Mouse (Mus musculus): Measurements from ENCODE around the gene Fggy. TPM values are rescaled to one million over a fixed set of nuclear protein-coding genes. Genes with fewer than 3 reads are reported as not detected.

Fggy gene
- polyA plus RNA-seq, 1 experiment from 2014 or later = 5.3 TPM

- Histone ChIP-seq H3K27me3 (ENCODE audit: control insufficient read depth, insufficient read depth, low read length) (no peaks in the 10 kb centered on the region), H3K9me3 (ENCODE audit: control insufficient read depth, low read length) (no peaks in the 10 kb centered on the region), H3K9ac (ENCODE audit: low read length) (no peak overlapping the region), H3K27ac (replicated peaks) (no peak overlapping the region), H3K4me2 (replicated peaks; ENCODE audit: low read depth) (no peak overlapping the region), H3K36me3 (ENCODE audit: control insufficient read depth, insufficient read depth, low read length) (no peaks in the 10 kb centered on the region), H3K4me3 (ENCODE audit: low read depth, low read length) (no peak overlapping the region), H3K4me1 (replicated peaks; ENCODE audit: control insufficient read depth, insufficient read depth) (0 out of 2 replicates have a peak, but pooled peaks cover 2% of the 10 kb centered on the region)
- ATAC-seq (ENCODE audit: low FRiP score, low TSS enrichment) (no peak), DNase-seq (ENCODE audit: low spot score) (no peak)
- TF ChIP-seq CTCF (IDR thresholded peaks at IDR 0.05; ENCODE audit: low read depth) (no peak), EP300 (optimal IDR thresholded peaks at IDR 0.05) (no peak)
Observed at GRCm38 (mm10) chr4:95847219-95847618, 289.9 kb downstream of the Fggy start.

- Histone ChIP-seq H3K27ac (replicated peaks) (no peak overlapping the region), H3K36me3 (ENCODE audit: control insufficient read depth, insufficient read depth, low read length) (no peaks in the 10 kb centered on the region), H3K4me1 (replicated peaks; ENCODE audit: control insufficient read depth, insufficient read depth) (0 out of 2 replicates have a peak, but pooled peaks cover 2% of the 10 kb centered on the region), H3K9ac (ENCODE audit: low read length) (no peak overlapping the region), H3K9me3 (ENCODE audit: control insufficient read depth, low read length) (no peaks in the 10 kb centered on the region), H3K27me3 (ENCODE audit: control insufficient read depth, insufficient read depth, low read length) (no peaks in the 10 kb centered on the region), H3K4me2 (replicated peaks; ENCODE audit: low read depth) (no peak overlapping the region), H3K4me3 (ENCODE audit: low read depth, low read length) (no peak overlapping the region)
- ATAC-seq (ENCODE audit: low FRiP score, low TSS enrichment) (no peak), DNase-seq (ENCODE audit: low spot score) (no peak)
- TF ChIP-seq CTCF (IDR thresholded peaks at IDR 0.05; ENCODE audit: low read depth) (no peak), EP300 (optimal IDR thresholded peaks at IDR 0.05) (no peak)
- WGBS = 80% methylated on average over 3 of the region's 3 CpGs
Observed at GRCm38 (mm10) chr4:95847664-95848063, 290.4 kb downstream of the Fggy start.

GRCm38 (mm10) chr4:95849497-95849896 lies 292.2 kb downstream of the Fggy start:
- 0 out of 2 replicates have a peak, but pooled peaks cover 2% of the 10 kb centered on the region for H3K4me1 ChIP-seq (replicated peaks; ENCODE audit: control insufficient read depth, insufficient read depth)
- 75% methylated on average over 5 of the region's 5 CpGs for WGBS
- no peak overlapping the region for H3K4me2 ChIP-seq (replicated peaks; ENCODE audit: low read depth)
- no peak for DNase-seq (ENCODE audit: low spot score)
- 0 out of 2 replicates have a peak, but pooled peaks have one; percentile 24 for ATAC-seq (ENCODE audit: low FRiP score, low TSS enrichment)
- no peaks in the 10 kb centered on the region for H3K36me3 ChIP-seq (ENCODE audit: control insufficient read depth, insufficient read depth, low read length)
- no peaks in the 10 kb centered on the region for H3K27me3 ChIP-seq (ENCODE audit: control insufficient read depth, insufficient read depth, low read length)
- TF ChIP-seq CTCF (IDR thresholded peaks at IDR 0.05; ENCODE audit: low read depth) (no peak), EP300 (optimal IDR thresholded peaks at IDR 0.05) (no peak)
- no peak overlapping the region for H3K27ac ChIP-seq (replicated peaks)
- H3K4me3 ChIP-seq (ENCODE audit: low read depth, low read length) = no peak overlapping the region
- no peaks in the 10 kb centered on the region for H3K9me3 ChIP-seq (ENCODE audit: control insufficient read depth, low read length)
- H3K9ac ChIP-seq (ENCODE audit: low read length) = no peak overlapping the region

- no peak overlapping the region for H3K27ac ChIP-seq (replicated peaks)
- no peak overlapping the region for H3K4me2 ChIP-seq (replicated peaks; ENCODE audit: low read depth)
- no peaks in the 10 kb centered on the region for H3K9me3 ChIP-seq (ENCODE audit: control insufficient read depth, low read length)
- no peaks in the 10 kb centered on the region for H3K36me3 ChIP-seq (ENCODE audit: control insufficient read depth, insufficient read depth, low read length)
- 0 out of 2 replicates have a peak, but pooled peaks cover 2% of the 10 kb centered on the region for H3K4me1 ChIP-seq (replicated peaks; ENCODE audit: control insufficient read depth, insufficient read depth)
- ATAC-seq (ENCODE audit: low FRiP score, low TSS enrichment) (no peak), DNase-seq (ENCODE audit: low spot score) (no peak)
- WGBS = 79% methylated on average over 6 of the region's 6 CpGs
- TF ChIP-seq CTCF (IDR thresholded peaks at IDR 0.05; ENCODE audit: low read depth) (no peak), EP300 (optimal IDR thresholded peaks at IDR 0.05) (no peak)
- no peaks in the 10 kb centered on the region for H3K27me3 ChIP-seq (ENCODE audit: control insufficient read depth, insufficient read depth, low read length)
- no peak overlapping the region for H3K9ac ChIP-seq (ENCODE audit: low read length)
- H3K4me3 ChIP-seq (ENCODE audit: low read depth, low read length) = no peak overlapping the region
Observed at GRCm38 (mm10) chr4:95850044-95850739, 292.9 kb downstream of the Fggy start.

- 0 out of 2 replicates have a peak, but pooled peaks have one; percentile 54 for ATAC-seq (ENCODE audit: low FRiP score, low TSS enrichment)
Observed at GRCm38 (mm10) chr4:95852257-95852656, 294.9 kb downstream of the Fggy start.

GRCm38 (mm10) chr4:95856008-95856407 lies 298.7 kb downstream of the Fggy start:
- Histone ChIP-seq H3K27me3 (ENCODE audit: control insufficient read depth, insufficient read depth, low read length) (no peaks in the 10 kb centered on the region), H3K36me3 (ENCODE audit: control insufficient read depth, insufficient read depth, low read length) (no peaks in the 10 kb centered on the region), H3K9me3 (ENCODE audit: control insufficient read depth, low read length) (no peaks in the 10 kb centered on the region), H3K4me2 (replicated peaks; ENCODE audit: low read depth) (no peak overlapping the region), H3K4me1 (replicated peaks; ENCODE audit: control insufficient read depth, insufficient read depth) (no peaks in the 10 kb centered on the region), H3K9ac (ENCODE audit: low read length) (no peak overlapping the region), H3K4me3 (ENCODE audit: low read depth, low read length) (no peak overlapping the region), H3K27ac (replicated peaks) (no peak overlapping the region)
- DNase-seq (ENCODE audit: low spot score) (no peak), ATAC-seq (ENCODE audit: low FRiP score, low TSS enrichment) (no peak)
- WGBS = 83% methylated on average over 2 of the region's 2 CpGs
- no peak for TF ChIP-seq EP300 (optimal IDR thresholded peaks at IDR 0.05)
- TF ChIP-seq CTCF (IDR thresholded peaks at IDR 0.05; ENCODE audit: low read depth) = no peak

More at GRCm38 (mm10) chr4:95852257-95852656, 294.9 kb downstream of the Fggy start:
- no peaks in the 10 kb centered on the region for H3K27me3 ChIP-seq (ENCODE audit: control insufficient read depth, insufficient read depth, low read length)
- H3K27ac ChIP-seq (replicated peaks) = no peak overlapping the region
- WGBS = 81% methylated on average over 2 of the region's 2 CpGs
- no peaks in the 10 kb centered on the region for H3K4me1 ChIP-seq (replicated peaks; ENCODE audit: control insufficient read depth, insufficient read depth)
- H3K9me3 ChIP-seq (ENCODE audit: control insufficient read depth, low read length) = no peaks in the 10 kb centered on the region
- H3K4me2 ChIP-seq (replicated peaks; ENCODE audit: low read depth) = no peak overlapping the region
- no peaks in the 10 kb centered on the region for H3K36me3 ChIP-seq (ENCODE audit: control insufficient read depth, insufficient read depth, low read length)
- TF ChIP-seq CTCF (IDR thresholded peaks at IDR 0.05; ENCODE audit: low read depth) (no peak), EP300 (optimal IDR thresholded peaks at IDR 0.05) (no peak)
- DNase-seq (ENCODE audit: low spot score) = no peak
- no peak overlapping the region for H3K9ac ChIP-seq (ENCODE audit: low read length)
- no peak overlapping the region for H3K4me3 ChIP-seq (ENCODE audit: low read depth, low read length)
